Mouse (Mus musculus): ENCODE measurements around the gene Prkcq.

- TF ChIP-seq CTCF (conservative IDR thresholded peaks at IDR 0.05; ENCODE audit: insufficient read depth, insufficient read length, low read depth, low read length) (peak; percentile 80), POLR2A (IDR thresholded peaks at IDR 0.05; ENCODE audit: low read depth, low read length) (no peak)
Measured at GRCm38 (mm10) chr2:11320241-11320640, 148.3 kb downstream of the Prkcq start.

Measured in kidney, adult 2 months (tissue).